Mouse (Mus musculus): ENCODE data around the gene Itga4. TPM values are rescaled to one million over a fixed set of nuclear protein-coding genes. Genes with fewer than 3 reads are reported as not detected.

Itga4 gene
- polyA plus RNA-seq, 1 experiment from 2014 or later: 27.7 TPM

DNA sequence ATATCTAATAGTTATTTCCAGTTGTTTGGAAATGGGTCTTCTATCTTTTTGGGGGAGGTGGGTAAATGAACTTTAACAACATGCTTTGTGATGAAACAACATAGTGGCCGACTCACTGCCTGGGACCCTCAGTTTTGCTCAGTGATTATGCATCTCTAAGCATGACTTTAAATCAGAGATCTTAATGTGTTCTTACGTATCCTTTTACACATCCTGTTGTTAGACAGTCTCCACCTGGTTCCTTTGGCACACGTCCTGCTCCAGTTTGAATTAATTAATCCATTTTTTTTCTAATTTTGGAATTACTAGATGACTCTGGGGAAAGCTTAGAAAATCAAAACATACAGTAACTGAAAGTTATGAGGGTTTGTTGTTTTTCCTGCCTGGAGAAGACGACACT lies 57.3 kb downstream of the Itga4 start:
- no peaks in the 10 kb centered on the region for H3K4me1 ChIP-seq (replicated peaks)
- H3K9ac ChIP-seq: no peak overlapping the region
- 86% methylated on average over 4 of the region's 4 CpGs for WGBS (ENCODE audit: insufficient replicate concordance)
- no peak overlapping the region for H3K27ac ChIP-seq (replicated peaks)
- peaks cover 93% of the 10 kb centered on the region for H3K36me3 ChIP-seq (replicated peaks)
- no peak overlapping the region for H3K4me2 ChIP-seq
- H3K27me3 ChIP-seq: no peaks in the 10 kb centered on the region
- ATAC-seq (ENCODE audit: insufficient read depth): no peak
- H3K4me3 ChIP-seq (replicated peaks): no peak overlapping the region
- no peaks in the 10 kb centered on the region for H3K9me3 ChIP-seq (replicated peaks)

DNA sequence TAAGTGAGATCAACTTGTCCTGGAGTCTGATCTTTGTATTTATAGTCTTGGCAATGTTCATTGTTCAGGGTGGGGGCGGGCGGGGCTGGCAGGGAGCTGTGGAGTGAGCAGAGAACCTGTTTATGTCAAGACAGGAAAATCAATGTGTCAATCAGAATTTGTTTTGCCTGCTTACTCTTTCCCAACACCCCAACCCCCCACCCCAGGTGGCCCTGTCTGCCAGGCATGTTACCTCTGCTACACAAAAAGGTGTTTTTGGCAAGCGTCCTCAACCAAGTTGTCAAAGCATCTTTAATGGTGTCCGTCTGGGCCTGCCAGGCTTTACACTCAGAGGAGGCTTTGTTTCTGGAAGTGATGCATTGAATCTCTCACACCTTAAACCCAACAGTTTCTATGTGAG lies 59.9 kb downstream of the Itga4 start:
- WGBS (ENCODE audit: insufficient replicate concordance): 88% methylated on average over 4 of the region's 4 CpGs
- ATAC-seq (ENCODE audit: insufficient read depth): no peak

DNA sequence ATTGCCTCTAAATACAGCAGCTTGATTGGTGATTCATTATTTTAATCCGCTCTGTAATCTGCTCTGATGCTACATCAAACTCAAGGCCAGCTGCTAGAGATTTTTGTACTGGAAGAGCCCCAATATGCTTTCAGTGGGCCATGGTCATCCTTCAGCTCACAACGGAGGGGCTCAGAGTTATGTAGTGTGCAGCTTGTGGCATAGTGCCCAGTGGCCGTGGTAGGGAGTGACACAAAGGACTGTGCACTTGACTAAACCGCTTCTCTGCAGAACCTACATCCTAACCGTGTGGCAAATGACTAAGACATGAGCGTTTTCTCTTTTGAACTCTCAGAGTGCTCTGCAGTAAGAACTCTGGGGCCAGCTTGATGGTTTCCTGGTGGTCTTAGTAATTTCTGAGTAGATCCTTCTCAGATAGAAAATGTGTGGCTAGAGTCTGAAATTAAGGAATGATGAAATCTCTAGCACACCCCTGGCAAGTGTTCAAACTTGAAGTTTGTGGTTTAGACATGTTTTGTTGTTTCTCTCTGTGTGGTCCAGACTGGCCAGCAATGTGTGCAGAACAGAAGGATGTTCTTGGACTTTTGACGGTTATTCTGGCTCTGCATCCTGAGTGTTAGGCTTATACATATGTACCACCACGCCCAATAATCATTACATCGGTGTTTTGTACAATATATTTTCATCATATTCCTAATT lies 61.1 kb downstream of the Itga4 start:
- Histone ChIP-seq H3K4me3 (replicated peaks) (no peak overlapping the region), H3K4me2 (no peak overlapping the region), H3K27me3 (no peaks in the 10 kb centered on the region), H3K9ac (no peak overlapping the region), H3K27ac (replicated peaks) (no peak overlapping the region), H3K9me3 (replicated peaks) (no peaks in the 10 kb centered on the region), H3K4me1 (replicated peaks) (no peaks in the 10 kb centered on the region), H3K36me3 (replicated peaks) (peaks cover 90% of the 10 kb centered on the region)
- WGBS (ENCODE audit: insufficient replicate concordance): 90% methylated on average over 9 of the region's 9 CpGs
- ATAC-seq (ENCODE audit: insufficient read depth): no peak

More for the DNA sequence above, 59.9 kb downstream of the Itga4 start:
- Histone ChIP-seq H3K9ac (no peak overlapping the region), H3K36me3 (replicated peaks) (peaks cover 91% of the 10 kb centered on the region), H3K4me2 (no peak overlapping the region), H3K4me1 (replicated peaks) (no peaks in the 10 kb centered on the region), H3K27me3 (no peaks in the 10 kb centered on the region), H3K4me3 (replicated peaks) (no peak overlapping the region), H3K27ac (replicated peaks) (no peak overlapping the region), H3K9me3 (replicated peaks) (no peaks in the 10 kb centered on the region)

DNA sequence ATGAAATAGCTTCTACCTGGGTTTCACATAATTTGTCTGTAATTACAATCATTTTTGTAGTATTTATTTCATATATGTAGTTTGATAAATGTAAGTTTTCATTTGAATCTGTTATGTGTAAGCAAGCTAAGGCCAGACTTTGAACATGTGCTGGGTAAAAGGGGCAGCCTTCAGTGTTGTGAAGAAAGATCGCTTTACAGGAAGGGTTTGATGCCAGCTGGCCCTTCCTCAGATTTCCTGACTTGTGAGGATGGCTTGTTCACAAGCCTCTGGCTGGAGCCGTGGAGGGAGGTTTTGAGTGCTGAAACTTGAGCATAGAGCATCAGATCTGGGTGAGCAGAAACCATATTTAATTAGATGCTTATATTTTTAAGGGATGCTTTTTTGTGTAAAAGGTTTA lies 72.9 kb downstream of the Itga4 start:
- no peaks in the 10 kb centered on the region for H3K9me3 ChIP-seq (replicated peaks)
- no peak for ATAC-seq (ENCODE audit: insufficient read depth)
- no peak overlapping the region for H3K4me2 ChIP-seq
- H3K27ac ChIP-seq (replicated peaks): no peak overlapping the region
- no peaks in the 10 kb centered on the region for H3K27me3 ChIP-seq
- H3K4me1 ChIP-seq (replicated peaks): no peaks in the 10 kb centered on the region
- H3K4me3 ChIP-seq (replicated peaks): no peak overlapping the region
- 87% methylated on average over 2 of the region's 2 CpGs for WGBS (ENCODE audit: insufficient replicate concordance)
- H3K36me3 ChIP-seq (replicated peaks): peaks cover 88% of the 10 kb centered on the region
- no peak overlapping the region for H3K9ac ChIP-seq

DNA sequence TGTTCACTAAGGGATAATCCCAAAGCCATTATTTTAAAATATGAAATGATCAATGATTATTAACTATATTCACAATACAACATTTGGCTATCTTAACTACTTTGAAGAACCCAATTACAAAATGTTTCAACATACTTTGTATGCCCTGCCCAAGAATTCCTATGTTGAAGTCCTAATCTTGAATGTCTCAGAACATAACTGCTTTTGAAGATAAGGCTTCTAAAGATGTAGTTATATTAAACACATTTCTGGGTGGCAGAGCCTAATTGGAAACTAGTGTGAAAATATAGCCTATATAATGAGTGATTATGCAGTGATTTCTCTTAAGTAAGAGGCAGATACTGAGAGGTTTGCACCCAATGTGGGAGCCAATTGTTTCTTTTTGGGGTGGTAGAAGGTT lies 79.4 kb downstream of the Itga4 start:
- Histone ChIP-seq H3K4me2 (no peak overlapping the region), H3K27me3 (no peaks in the 10 kb centered on the region), H3K9ac (no peak overlapping the region), H3K27ac (replicated peaks) (no peak overlapping the region), H3K36me3 (replicated peaks) (peaks cover 37% of the 10 kb centered on the region), H3K4me3 (replicated peaks) (no peak overlapping the region), H3K4me1 (replicated peaks) (no peaks in the 10 kb centered on the region), H3K9me3 (replicated peaks) (no peaks in the 10 kb centered on the region)
- no peak for ATAC-seq (ENCODE audit: insufficient read depth)

DNA sequence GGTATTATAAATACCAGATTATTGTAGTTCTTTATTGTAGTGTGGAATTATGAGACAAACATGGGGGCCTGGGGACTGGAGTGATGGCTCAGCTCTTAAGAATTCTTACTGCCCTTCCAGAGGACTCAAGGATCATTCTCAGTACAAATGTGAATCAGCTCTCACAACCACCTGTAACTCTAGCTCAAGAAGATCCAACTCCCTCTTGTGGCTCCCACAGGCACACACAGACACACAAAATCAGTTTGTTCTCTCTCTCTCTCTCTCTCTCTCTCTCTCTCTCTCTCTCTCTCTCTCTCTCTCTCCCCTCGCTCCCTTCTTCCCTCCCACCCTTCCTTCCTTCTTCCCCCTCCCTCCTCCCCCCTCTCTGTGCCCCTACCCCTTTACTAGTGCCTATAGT lies 80.9 kb downstream of the Itga4 start:
- Histone ChIP-seq H3K36me3 (replicated peaks) (peaks cover 24% of the 10 kb centered on the region), H3K4me3 (replicated peaks) (no peak overlapping the region), H3K27ac (replicated peaks) (no peak overlapping the region), H3K4me2 (no peak overlapping the region), H3K9ac (no peak overlapping the region), H3K9me3 (replicated peaks) (no peaks in the 10 kb centered on the region), H3K27me3 (no peaks in the 10 kb centered on the region), H3K4me1 (replicated peaks) (no peaks in the 10 kb centered on the region)
- ATAC-seq (ENCODE audit: insufficient read depth): no peak
- 48% methylated on average over 1 of the region's 1 CpGs for WGBS (ENCODE audit: insufficient replicate concordance)

DNA sequence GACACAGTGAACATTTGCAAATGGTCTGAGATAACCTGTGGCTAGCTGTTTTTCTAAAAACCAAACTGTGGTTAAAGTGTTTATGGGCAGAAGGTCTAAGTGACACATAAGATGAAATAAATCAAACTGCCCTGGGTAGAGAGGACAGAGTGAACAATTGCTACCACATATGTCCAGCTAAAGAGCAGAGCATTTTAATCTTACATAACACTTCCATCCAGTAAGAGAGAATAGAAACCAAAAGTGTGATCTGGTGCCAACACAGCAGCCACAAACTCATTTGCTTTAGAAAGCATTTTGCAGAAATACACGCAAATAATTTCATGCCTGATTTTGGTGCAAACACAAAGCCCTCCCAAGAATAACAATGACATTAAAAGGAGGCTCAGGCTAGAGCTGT lies 83.8 kb downstream of the Itga4 start:
- Histone ChIP-seq H3K36me3 (replicated peaks) (0 out of 2 replicates have a peak, but pooled peaks cover 5% of the 10 kb centered on the region), H3K9ac (no peak overlapping the region), H3K4me1 (replicated peaks) (no peaks in the 10 kb centered on the region), H3K4me3 (replicated peaks) (no peak overlapping the region), H3K4me2 (no peak overlapping the region), H3K27me3 (no peaks in the 10 kb centered on the region), H3K27ac (replicated peaks) (no peak overlapping the region), H3K9me3 (replicated peaks) (no peaks in the 10 kb centered on the region)
- WGBS (ENCODE audit: insufficient replicate concordance): 56% methylated on average over 1 of the region's 1 CpGs
- no peak for ATAC-seq (ENCODE audit: insufficient read depth)

DNA sequence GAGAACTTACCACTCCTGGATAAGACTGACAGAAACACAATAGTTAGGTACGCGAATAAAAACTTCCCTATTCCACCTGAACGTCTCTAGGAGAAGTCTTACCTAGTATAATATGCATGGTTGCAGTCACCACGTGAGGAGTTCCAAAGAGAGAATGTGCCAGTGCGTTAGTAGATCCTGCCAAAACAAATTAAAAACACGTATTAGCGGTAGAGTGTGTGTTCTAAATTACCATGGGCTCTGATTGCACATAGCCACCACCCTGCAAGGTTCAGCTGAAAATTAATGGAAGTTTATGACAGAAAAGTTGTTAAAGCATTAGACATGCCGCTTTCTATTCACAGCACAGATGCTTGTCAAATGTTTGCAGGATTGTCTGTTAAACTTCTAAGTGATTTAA lies 87.9 kb downstream of the Itga4 start:
- Histone ChIP-seq H3K4me2 (no peak overlapping the region), H3K36me3 (replicated peaks) (no peaks in the 10 kb centered on the region), H3K9ac (no peak overlapping the region), H3K9me3 (replicated peaks) (no peaks in the 10 kb centered on the region), H3K27me3 (no peaks in the 10 kb centered on the region), H3K4me3 (replicated peaks) (no peak overlapping the region), H3K4me1 (replicated peaks) (no peaks in the 10 kb centered on the region), H3K27ac (replicated peaks) (no peak overlapping the region)
- 65% methylated on average over 8 of the region's 8 CpGs for WGBS (ENCODE audit: insufficient replicate concordance)
- ATAC-seq (ENCODE audit: insufficient read depth): no peak

DNA sequence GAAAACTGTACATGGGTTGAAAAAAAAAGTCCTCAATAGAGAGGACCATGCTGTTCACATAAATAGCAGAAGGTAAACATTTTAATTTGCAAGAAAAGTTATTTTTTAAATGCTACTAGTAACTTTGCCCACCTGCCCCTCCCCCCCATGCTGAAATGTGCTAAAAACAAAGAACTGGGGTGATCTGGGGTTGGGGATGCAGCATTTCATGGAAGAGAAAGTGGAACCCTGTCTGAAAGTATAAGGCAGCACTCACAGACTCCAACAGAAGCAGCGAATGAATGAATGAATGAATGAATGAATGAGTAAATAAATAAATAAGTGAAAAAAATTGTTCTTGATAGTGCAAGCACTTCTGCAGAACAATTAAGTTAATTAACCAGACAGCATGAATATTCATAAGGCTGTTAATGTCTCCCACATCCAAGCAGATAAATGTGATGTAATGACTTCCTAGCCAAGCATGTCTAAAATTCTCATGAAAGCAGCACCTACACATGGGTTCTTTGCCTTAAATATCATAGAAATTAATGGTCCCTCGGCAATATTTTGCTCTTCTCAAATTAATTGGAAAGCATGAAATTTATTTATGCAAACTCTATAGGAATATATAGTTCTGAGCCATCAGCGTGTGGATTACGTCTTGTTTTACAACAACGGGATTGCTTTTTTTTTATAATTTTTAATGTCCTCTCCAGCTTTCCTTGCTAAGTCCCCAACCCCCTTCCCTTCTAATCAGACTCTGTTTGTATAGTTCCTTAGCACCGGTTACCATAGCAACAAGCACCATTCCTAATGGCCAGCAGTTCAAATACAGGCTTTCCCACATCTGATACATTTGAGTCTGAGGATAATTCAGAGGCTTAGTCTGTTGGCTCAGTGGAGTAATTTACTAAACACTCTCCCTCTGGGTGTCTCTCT lies 96.2 kb downstream of the Itga4 start:
- Histone ChIP-seq H3K36me3 (replicated peaks) (no peaks in the 10 kb centered on the region), H3K4me3 (replicated peaks) (no peak overlapping the region), H3K27me3 (no peaks in the 10 kb centered on the region), H3K9ac (no peak overlapping the region), H3K4me1 (replicated peaks) (no peaks in the 10 kb centered on the region), H3K4me2 (no peak overlapping the region), H3K27ac (replicated peaks) (no peak overlapping the region), H3K9me3 (replicated peaks) (no peaks in the 10 kb centered on the region)
- WGBS (ENCODE audit: insufficient replicate concordance): 63% methylated on average over 6 of the region's 6 CpGs
- ATAC-seq (ENCODE audit: insufficient read depth): no peak

DNA sequence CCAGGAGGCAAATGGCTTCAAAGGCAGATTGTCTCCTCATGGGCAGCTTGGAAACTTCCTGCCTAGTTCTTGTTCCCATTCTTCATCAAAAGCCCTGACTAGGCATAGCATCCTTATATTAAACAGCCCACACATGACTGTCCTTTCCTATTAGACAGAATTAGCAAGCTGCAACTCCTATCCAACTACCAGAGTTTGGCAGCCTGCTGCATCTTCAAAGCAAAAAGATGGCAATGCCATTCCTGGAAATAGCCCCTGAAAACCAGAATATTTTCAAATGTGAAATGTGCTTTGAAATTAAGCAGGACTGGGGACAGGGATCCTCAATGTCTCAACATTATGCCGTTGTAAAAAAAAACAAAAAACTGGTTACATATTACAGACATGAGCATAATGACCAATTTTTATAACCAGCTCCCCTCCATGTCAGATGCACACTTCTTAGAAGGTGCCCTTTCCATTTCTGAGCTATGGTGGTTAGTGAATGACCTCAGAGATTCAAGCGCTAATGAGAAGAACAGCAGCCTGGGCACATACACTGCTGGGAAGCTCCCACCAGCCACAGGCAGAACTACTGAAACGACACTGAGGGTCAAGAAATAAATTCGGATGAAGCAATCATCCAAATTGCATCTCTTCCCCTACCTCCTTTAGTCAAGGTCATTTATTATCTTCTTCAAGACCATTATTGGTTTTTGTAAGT lies 97.0 kb downstream of the Itga4 start:
- Histone ChIP-seq H3K4me3 (replicated peaks) (no peak overlapping the region), H3K27me3 (no peaks in the 10 kb centered on the region), H3K4me1 (replicated peaks) (no peaks in the 10 kb centered on the region), H3K9ac (no peak overlapping the region), H3K36me3 (replicated peaks) (no peaks in the 10 kb centered on the region), H3K27ac (replicated peaks) (no peak overlapping the region), H3K9me3 (replicated peaks) (no peaks in the 10 kb centered on the region), H3K4me2 (no peak overlapping the region)
- WGBS (ENCODE audit: insufficient replicate concordance): 64% methylated on average over 4 of the region's 4 CpGs
- no peak for ATAC-seq (ENCODE audit: insufficient read depth)

DNA sequence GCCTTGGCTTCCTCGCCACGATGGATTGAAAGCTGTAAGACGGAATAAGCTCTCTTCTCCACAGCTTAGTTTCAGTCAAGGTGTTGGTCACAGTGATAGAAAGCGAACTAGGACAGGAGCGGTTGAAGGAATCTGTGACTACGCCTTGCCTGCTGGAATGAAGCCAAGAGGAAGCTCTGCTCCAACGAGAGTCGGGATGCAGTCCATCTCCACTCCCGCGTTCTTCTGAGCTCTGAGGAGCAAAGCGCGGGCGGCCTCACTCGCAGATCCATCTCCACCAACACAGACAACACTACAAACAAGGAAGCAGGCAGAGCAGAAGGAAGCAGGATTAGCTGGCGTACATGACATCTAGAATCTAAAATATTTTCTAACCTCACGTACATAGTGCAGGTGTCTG lies 99.5 kb downstream of the Itga4 start:
- no peaks in the 10 kb centered on the region for H3K27me3 ChIP-seq
- no peak overlapping the region for H3K9ac ChIP-seq
- H3K36me3 ChIP-seq (replicated peaks): no peaks in the 10 kb centered on the region
- no peak overlapping the region for H3K4me3 ChIP-seq (replicated peaks)
- ATAC-seq (ENCODE audit: insufficient read depth): no peak
- H3K4me1 ChIP-seq (replicated peaks): no peaks in the 10 kb centered on the region
- no peaks in the 10 kb centered on the region for H3K9me3 ChIP-seq (replicated peaks)
- H3K4me2 ChIP-seq: no peak overlapping the region
- WGBS (ENCODE audit: insufficient replicate concordance): 76% methylated on average over 16 of the region's 16 CpGs
- no peak overlapping the region for H3K27ac ChIP-seq (replicated peaks)
